Mouse (Mus musculus): ENCODE results near the gene Celf2.

Celf2 gene

GRCm38 (mm10) chr2:7392500-7392899, 116.9 kb downstream of the Celf2 start:
- DNase-seq (ENCODE audit: extremely low read depth, low read depth), result no peak

DNA sequence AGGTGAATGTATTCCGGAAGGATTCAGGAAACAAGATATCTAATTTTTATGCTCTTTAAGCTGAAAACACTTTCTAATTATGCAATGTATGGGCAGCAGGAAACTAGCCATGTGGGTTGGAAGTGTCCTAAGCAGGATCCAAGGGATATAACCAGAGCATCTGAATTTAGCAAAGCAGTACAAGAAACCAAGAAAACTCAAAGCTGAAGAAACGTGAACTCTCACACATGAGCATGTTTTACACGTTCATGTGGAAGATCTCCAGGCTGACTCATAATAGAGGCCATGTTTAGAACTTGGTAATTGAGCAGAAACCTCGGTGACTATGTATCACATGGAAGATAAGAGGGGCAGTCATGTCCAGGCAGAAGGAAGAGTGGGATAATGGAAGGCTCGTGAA, 120.1 kb downstream of the Celf2 start:
- DNase-seq (ENCODE audit: extremely low read depth, low read depth), result no peak

- DNase-seq (ENCODE audit: extremely low read depth, low read depth), result no peak
Measured at GRCm38 (mm10) chr2:7378736-7379135, 130.6 kb downstream of the Celf2 start.

DNA sequence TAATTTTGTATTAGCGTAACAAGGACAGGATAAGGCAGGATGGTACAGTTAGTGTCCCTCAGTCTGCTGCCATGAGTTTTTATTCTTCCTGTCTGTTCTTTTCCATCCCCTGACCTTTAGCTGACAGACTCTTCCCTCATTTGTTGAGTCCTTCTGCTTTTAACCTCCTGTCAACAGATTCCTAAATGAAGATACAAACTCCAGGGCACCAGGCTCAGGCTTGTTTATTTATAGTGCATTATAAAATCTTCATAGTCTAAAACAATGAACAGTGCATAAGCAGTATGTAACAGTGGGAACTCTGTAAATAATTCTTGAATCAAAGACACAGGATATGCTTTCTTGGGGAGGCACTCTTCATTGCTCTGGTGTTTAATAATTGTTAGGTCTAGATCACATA, 131.5 kb downstream of the Celf2 start:
- DNase-seq (ENCODE audit: extremely low read depth, low read depth), result no peak

DNA sequence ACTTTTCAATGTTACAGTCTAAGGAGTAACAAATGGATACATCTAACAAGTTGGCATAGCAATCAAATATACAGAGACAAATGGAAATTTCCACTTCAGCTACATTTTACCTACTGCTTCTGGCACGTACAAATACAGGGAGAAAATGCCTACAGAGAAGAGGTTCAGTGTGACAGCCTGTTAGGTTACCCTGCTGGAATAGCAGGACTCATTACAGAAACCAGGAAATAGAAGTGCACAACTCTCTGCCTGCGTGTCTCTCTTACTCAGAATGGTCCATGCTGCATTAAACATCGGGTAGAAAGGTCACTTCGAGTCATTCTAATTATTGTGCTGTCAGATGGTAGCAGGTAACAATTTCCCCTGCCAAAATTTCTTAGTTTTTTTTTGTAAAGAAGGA, 141.6 kb downstream of the Celf2 start:
- no peak for DNase-seq (ENCODE audit: extremely low read depth, low read depth)

- no peak for DNase-seq (ENCODE audit: extremely low read depth, low read depth)
Measured at GRCm38 (mm10) chr2:7359557-7359956, 149.8 kb downstream of the Celf2 start.

DNA sequence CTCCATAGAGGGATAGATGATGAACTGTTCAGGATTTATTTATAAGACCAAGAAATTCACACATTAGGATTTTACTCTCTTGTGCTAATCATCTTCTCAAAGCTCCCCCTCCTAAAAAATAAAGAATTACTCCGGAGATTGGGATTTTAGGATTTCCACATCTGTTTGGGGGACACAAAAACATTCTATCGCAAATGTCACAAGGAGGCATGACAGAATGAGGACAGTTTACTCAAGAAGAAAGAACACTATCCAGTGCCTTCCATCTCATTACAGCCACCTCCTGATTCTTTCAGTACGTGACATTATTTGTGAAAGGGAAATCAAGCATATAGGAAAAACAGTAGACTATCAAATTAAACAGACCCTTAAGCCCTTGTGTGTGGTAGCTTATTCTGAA, 150.5 kb downstream of the Celf2 start:
- no peak for DNase-seq (ENCODE audit: extremely low read depth, low read depth)

GRCm38 (mm10) chr2:7351234-7351633, 158.1 kb downstream of the Celf2 start:
- no peak for DNase-seq (ENCODE audit: extremely low read depth, low read depth)

- no peak for DNase-seq (ENCODE audit: extremely low read depth, low read depth)
Measured at GRCm38 (mm10) chr2:7346703-7347461, 162.5 kb downstream of the Celf2 start.

DNA sequence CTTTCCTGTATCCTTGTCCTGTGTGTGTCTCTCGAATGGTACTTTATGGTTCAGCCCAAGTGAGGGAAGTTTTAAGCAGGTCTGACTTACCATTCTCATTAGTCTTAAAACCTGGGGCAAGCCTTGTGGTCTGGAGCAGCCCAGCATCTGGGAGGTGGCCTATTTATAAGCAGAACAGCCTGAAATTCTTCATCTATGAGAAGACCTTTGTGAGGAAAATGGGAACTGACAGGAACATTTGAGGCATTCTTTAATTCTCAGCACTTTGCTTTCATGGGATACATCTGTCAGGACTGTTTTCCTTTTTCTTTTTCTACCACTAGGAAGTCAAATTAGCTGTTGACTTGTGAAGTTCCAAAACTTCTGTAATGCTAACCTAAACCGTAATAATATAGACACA, 164.4 kb downstream of the Celf2 start:
- no peak for DNase-seq (ENCODE audit: extremely low read depth, low read depth)

GRCm38 (mm10) chr2:7342911-7343478, 166.4 kb downstream of the Celf2 start:
- no peak for DNase-seq (ENCODE audit: extremely low read depth, low read depth)

GRCm38 (mm10) chr2:7334846-7335245, 174.5 kb downstream of the Celf2 start:
- DNase-seq (ENCODE audit: extremely low read depth, low read depth), result no peak

DNA sequence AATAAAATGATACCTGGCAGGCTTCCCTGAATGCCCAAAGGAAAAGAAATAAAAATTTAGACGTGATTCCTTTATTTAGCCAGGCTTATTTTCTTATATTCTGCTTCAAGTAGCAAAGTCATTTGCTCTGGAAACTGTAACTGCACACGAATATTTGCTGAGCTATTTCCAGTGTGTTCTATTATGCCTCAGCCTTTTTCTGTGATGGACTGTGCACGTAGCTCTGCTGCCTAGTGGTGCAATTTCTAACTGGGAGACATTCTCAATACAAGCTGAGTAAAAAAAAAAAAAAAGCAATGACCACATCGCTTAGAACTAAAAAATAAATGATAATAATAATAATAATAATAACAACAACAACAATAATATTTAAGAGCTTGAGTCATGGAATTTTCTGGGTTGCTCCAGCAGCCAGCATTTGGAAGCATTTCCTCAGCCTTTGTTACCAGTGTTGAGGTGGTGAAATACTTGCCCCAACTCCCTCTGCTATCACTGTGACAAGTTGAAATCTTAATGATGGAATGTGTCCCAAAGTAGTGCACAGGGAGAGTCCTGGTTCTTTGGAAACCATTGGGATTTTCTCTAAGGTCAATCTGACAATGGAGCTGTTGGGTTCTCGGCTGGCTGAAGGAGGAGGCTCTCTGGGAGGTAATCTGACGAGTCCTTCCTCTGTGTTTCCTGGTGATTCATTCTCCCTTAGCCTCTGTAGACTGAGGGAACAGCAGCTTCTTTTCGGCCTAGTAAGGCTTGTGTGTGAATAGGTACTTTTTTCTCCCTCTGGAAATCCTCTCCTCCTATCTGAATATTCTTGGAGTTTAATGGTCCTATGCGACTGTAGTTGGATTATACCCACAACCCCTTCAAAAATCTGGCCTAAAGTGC, 181.1 kb downstream of the Celf2 start:
- no peak for DNase-seq (ENCODE audit: extremely low read depth, low read depth)

GRCm38 (mm10) chr2:7319760-7320159, 189.6 kb downstream of the Celf2 start:
- no peak for DNase-seq (ENCODE audit: extremely low read depth, low read depth)

- DNase-seq (ENCODE audit: extremely low read depth, low read depth), result no peak
Measured at GRCm38 (mm10) chr2:7311776-7312175, 197.6 kb downstream of the Celf2 start.

DNA sequence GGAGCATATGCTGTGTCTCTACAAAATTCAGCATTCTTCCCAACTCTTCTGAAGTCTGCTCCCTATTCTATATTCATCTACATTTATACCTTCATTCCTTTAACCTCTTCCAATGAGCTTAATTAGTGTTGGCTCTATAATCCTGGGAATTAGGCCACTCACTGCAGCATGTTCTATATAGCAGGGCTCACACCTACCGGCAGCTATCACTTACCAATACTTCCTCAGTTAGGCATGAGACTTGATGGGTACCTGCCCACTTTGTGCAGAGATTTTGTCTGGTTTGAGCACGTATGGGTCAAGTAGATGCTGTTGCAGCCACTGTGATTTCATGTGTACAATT, 198.6 kb downstream of the Celf2 start:
- DNase-seq (ENCODE audit: extremely low read depth, low read depth), result no peak

DNA sequence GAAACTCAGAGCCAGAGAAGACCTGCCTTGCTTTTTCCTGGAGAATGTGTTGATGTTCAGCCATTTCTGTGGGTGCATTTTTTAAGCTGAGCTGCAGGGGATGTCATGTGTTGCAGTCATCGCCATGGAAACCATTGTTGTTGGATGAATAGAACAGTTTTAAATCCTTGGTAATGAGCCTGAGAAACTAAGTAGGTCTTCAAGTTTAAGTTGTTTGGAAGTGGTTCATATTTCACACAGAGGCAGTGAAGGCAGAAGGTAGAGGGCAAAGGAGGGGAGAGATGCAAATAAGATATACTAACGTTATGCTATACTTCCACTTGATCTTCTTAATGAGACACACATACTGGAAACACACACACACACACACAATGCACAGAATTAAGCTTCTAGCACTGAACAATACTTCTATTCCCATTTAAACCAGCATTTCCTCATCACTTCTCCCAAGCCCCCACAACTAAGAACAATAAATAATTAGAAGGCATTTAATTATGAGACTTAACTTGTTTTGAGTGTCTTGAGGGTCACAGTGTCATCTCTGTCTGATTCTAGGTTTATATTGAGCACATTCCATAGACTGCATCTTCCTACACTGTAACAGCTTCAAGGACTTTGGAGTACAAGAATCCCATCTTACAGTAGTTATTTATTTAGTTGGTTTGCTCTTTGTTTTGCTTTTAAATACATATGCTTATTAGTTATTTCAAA, 199.1 kb downstream of the Celf2 start:
- DNase-seq (ENCODE audit: extremely low read depth, low read depth), result no peak

DNA sequence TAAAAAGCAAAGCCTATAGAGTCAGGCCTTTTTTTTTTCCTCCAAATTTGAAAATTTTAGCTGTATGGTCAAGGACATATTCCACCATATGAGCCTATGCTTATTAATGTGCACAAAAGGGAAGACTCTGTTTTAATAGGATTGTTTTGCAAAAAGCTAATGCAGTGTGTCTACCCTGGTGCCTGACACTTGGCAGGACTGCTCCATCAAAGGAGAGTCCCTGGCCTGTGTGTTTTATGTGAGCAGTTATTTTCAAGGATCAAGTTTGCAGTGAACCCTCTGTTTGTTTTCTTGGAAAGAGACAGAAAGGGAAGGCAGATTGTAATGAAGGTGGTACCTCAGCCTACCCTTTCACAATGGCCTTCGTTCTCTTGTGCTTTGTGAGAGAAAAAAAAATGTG, 200.0 kb downstream of the Celf2 start:
- DNase-seq (ENCODE audit: extremely low read depth, low read depth), result no peak

GRCm38 (mm10) chr2:7308731-7309130, 200.6 kb downstream of the Celf2 start:
- DNase-seq (ENCODE audit: extremely low read depth, low read depth), result no peak

GRCm38 (mm10) chr2:7287434-7287833, 221.9 kb downstream of the Celf2 start:
- DNase-seq (ENCODE audit: extremely low read depth, low read depth), result no peak

- DNase-seq (ENCODE audit: extremely low read depth, low read depth), result no peak
Measured at GRCm38 (mm10) chr2:7273214-7273613, 236.1 kb downstream of the Celf2 start.

DNA sequence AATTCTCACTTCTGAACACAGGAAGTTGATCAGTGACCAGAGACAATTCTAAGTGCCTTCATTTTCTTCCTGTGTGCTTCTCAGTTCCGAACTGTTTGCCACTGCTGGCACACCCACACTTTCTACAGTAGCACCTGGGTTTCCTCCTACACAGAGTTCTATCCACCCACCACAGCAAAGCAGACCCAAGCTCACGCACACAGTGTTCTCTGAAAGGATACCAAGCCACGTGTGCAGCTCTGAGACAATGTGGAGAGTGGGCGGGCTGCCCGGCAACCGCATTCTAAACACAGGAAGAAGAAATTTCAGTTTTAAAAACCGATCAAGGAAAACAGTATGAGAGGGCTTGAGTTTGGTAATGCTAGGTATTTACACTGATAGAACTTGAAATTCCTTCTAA, 239.3 kb downstream of the Celf2 start:
- DNase-seq (ENCODE audit: extremely low read depth, low read depth), result no peak
